Mouse (Mus musculus) bone marrow macrophage, adult 2 months (primary cell): ENCODE measurements around the gene Terf2.

Experiments used
- CTCF ChIP-seq: IDR thresholded peaks from 2 replicates; pipeline ENCODE4 v1.5.1; 2012; ENCODE audit warnings: low read depth, mild to moderate bottlenecking, low read length, moderate library complexity
- POLR2A ChIP-seq: IDR thresholded peaks from 2 replicates; pipeline ENCODE4 v1.6.1; 2012; ENCODE audit warnings: mild to moderate bottlenecking, low read depth, low read length, borderline replicate concordance

GRCm38 (mm10) chr8:107139704-107140470 lies 43.5 kb upstream of the Terf2 start:
- TF ChIP-seq CTCF = no peak
- no peak for TF ChIP-seq POLR2A
